Mouse (Mus musculus) limb, embryonic 14.5 days (tissue): Measurements from ENCODE around the gene Cd44. TPM values are rescaled to one million over a fixed set of nuclear protein-coding genes. Genes with fewer than 3 reads are reported as not detected.

ENCODE experiments used
- ATAC-seq: fragments of 200-750 bp; cut with Nextera tagmentation; 2 replicates; pipeline ENCODE4 v1.8.0; 2017; ENCODE audit warnings: low read depth, moderate number of reproducible peaks, moderate TSS enrichment; ENCODE audit not compliant: low FRiP score
- DNase-seq: peaks from one replicate; pipeline ENCODE4 v3.0.0-alpha.2; 2015; ENCODE audit warnings: low spot score
- H3K27ac ChIP-seq: fragments of 300-500 bp; sonication (generic); replicated peaks from 2 replicates; pipeline ENCODE4 v1.5.1; 2014; ENCODE audit warnings: low read depth, mild to moderate bottlenecking, low read length, moderate library complexity, mixed read lengths
- H3K27me3 ChIP-seq: fragments of 300-500 bp; sonication (generic); 2 replicates; pipeline ENCODE4 v1.6.1; 2014; ENCODE audit warnings: low read length, mixed read lengths; ENCODE audit not compliant: control insufficient read depth, insufficient read depth
- H3K36me3 ChIP-seq: fragments of 300-500 bp; sonication (generic); 2 replicates; pipeline ENCODE4 v1.6.1; 2014; ENCODE audit warnings: mild to moderate bottlenecking, low read length, moderate library complexity, mixed read lengths; ENCODE audit not compliant: control insufficient read depth, insufficient read depth
- H3K4me1 ChIP-seq: fragments of 300-500 bp; sonication (generic); 2 replicates; pipeline ENCODE4 v1.6.1; 2014; ENCODE audit warnings: antibody characterized with exemption, low read length, mixed read lengths; ENCODE audit not compliant: control insufficient read depth, insufficient read depth
- H3K4me2 ChIP-seq: fragments of 300-500 bp; sonication (generic); replicated peaks from 2 replicates; pipeline ENCODE4 v1.6.1; 2014; ENCODE audit warnings: low read depth, mild to moderate bottlenecking, low read length, moderate library complexity; ENCODE audit not compliant: severe bottlenecking
- H3K4me3 ChIP-seq: fragments of 300-500 bp; sonication (generic); replicated peaks from 2 replicates; pipeline ENCODE4 v1.5.1; 2014; ENCODE audit warnings: low read length
- H3K9ac ChIP-seq: fragments of 300-500 bp; sonication (generic); 2 replicates; pipeline ENCODE4 v1.6.1; 2014; ENCODE audit warnings: mild to moderate bottlenecking, low read depth, low read length, moderate library complexity; ENCODE audit not compliant: severe bottlenecking
- H3K9me3 ChIP-seq: fragments of 300-500 bp; sonication (generic); 2 replicates; pipeline ENCODE4 v1.6.1; 2016; ENCODE audit warnings: low read length; ENCODE audit not compliant: control insufficient read depth
- POLR2A ChIP-seq: fragments of 200-500 bp; IDR thresholded peaks from 2 replicates; pipeline ENCODE4 v1.8.0; 2012; ENCODE audit warnings: inconsistent platforms, mild to moderate bottlenecking, moderate library complexity, borderline replicate concordance; ENCODE audit not compliant: insufficient read depth, insufficient read length; ENCODE audit errors: extremely low read depth
- WGBS: fragments of 180-500 bp; shearing (Covaris S2); extraction: QIAGEN DNeasy Blood & Tissue Kit; methylation state at CpG from one replicate; pipeline ENCODE4 v1.1.7; 2014; 5-methylcytosine and 5-hydroxymethylcytosine counted together
- polyA plus RNA-seq, 2 experiments: library from polyadenylated mRNA; depleted of rRNA in 1 of 2; stranded (reverse) in 1 of 2; unstranded in 1 of 2; fragments of >200 nt; fragmentation: Nextera tagmentation in 1 of 2; extraction: Ambion mirVana in 1 of 2; gene quantifications; 2 replicates each; pipeline versions ENCODE4 v1.2.1 to v1.2.3; 2012 to 2014

The Cd44 gene
- polyA plus RNA-seq, 2 experiments: 29.3 to 46.3 TPM

DNA sequence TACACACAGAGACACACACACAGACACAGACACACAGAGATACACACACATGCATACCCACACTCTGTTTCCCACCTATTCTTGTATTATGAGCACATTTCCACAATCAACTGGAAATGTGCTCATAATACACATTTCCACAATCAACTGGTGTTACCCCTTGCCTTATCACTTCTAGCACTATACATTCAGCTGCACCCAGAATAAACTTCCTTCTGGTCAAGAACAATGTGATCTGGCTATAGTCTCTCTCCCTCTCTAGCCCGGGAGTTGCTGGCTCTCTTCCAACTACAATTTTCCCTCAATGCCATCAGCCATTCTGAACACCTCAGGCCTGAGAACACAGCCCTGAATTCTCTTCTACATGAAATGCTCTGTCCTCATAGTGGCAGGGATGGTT, 34.9 kb downstream of the Cd44 start:
- no peak overlapping the region for H3K27ac ChIP-seq
- no peak overlapping the region for H3K4me3 ChIP-seq
- H3K36me3 ChIP-seq: no peaks in the 10 kb centered on the region
- WGBS: 16% methylated on average over 1 of the region's 1 CpGs
- TF ChIP-seq POLR2A: no peak
- ATAC-seq: no peak
- H3K9me3 ChIP-seq: no peaks in the 10 kb centered on the region
- H3K27me3 ChIP-seq: no peaks in the 10 kb centered on the region
- H3K4me1 ChIP-seq: no peaks in the 10 kb centered on the region
- no peak for DNase-seq
- no peak overlapping the region for H3K9ac ChIP-seq
- no peak overlapping the region for H3K4me2 ChIP-seq

DNA sequence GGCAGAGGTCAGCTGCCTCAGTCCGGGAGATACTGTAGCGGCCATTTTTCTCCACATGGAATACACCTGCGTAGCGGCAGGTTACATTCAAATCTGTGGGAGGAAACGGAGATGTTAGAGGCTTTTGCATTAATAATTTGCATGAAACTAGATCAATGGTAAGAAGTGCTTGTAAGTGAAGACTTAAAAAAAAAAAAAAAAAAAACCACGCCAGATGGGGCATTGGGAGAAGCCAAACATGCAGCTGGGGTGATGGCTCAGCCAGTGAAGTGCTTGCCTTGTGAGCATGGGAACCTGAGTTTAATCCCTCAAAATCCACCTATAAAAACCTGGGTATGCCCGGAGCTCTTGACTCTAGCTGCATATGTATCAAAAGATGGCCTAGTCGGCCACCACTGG, 36.1 kb downstream of the Cd44 start:
- DNase-seq: no peak
- Histone ChIP-seq H3K9ac (no peak overlapping the region), H3K4me3 (no peak overlapping the region), H3K4me1 (no peaks in the 10 kb centered on the region), H3K36me3 (no peaks in the 10 kb centered on the region), H3K27me3 (no peaks in the 10 kb centered on the region), H3K4me2 (no peak overlapping the region), H3K9me3 (no peaks in the 10 kb centered on the region), H3K27ac (no peak overlapping the region)
- ATAC-seq: no peak
- WGBS: 88% methylated on average over 8 of the region's 8 CpGs
- TF ChIP-seq POLR2A: no peak

DNA sequence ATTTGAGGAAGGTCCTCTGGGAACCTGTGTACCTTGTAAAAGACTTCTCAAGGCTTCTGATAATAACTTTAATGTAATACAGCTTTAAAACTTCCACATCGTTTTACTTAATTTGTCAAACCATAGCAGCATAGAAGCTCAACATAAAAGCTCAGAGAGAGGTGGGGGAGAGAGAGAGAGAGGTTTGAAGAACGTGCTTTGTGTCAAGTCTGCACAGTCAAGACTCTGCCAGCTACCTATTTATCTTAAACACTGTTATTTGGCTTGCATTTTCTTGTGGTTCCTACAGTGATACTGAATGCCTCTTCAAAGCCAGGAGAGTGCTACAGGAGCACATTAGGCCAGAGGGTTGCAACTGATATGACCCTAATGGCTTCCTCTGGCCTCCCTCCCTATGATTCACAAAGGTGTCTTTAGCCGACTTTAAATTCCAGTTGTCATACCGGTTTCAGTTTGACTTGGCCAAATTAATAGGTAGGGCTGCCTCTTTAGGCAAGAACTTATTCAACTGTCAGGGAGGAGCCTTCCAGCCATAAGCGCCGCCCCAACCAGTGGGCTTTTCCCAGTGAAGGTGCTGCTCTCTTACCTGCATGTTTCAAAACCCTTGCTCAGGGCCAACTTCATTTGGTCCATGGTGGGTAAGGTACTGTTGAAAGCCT, 36.6 kb downstream of the Cd44 start:
- TF ChIP-seq POLR2A: no peak
- no peak for DNase-seq
- 70% methylated on average over 6 of the region's 6 CpGs for WGBS
- no peaks in the 10 kb centered on the region for H3K9me3 ChIP-seq
- H3K27ac ChIP-seq: no peak overlapping the region
- H3K27me3 ChIP-seq: no peaks in the 10 kb centered on the region
- no peak for ATAC-seq
- no peaks in the 10 kb centered on the region for H3K36me3 ChIP-seq
- no peak overlapping the region for H3K9ac ChIP-seq
- no peak overlapping the region for H3K4me3 ChIP-seq
- H3K4me2 ChIP-seq: no peak overlapping the region
- no peaks in the 10 kb centered on the region for H3K4me1 ChIP-seq

DNA sequence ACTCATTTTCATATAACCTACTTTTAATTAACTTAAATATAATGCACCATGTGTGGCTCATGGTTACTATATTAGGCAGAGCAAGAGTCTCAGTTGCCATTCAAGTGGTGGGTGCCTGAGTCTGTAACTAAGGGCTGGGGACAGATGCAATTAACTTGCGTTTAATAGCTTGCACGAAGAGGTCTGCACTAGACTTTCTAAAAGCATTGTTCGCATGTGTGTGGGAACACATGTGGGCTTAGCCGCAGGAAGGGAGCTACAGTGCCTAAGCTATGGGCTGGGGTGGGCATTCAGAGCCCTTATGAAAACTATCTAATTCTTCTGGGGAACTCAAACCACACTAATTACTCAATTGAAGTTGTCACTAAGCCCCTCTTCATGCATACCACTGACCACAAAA, 37.4 kb downstream of the Cd44 start:
- no peak for ATAC-seq
- H3K4me2 ChIP-seq: no peak overlapping the region
- H3K9ac ChIP-seq: no peak overlapping the region
- no peak overlapping the region for H3K4me3 ChIP-seq
- no peak for DNase-seq
- H3K36me3 ChIP-seq: no peaks in the 10 kb centered on the region
- H3K27me3 ChIP-seq: no peaks in the 10 kb centered on the region
- H3K4me1 ChIP-seq: no peaks in the 10 kb centered on the region
- 34% methylated on average over 4 of the region's 4 CpGs for WGBS
- no peak for TF ChIP-seq POLR2A
- no peak overlapping the region for H3K27ac ChIP-seq
- H3K9me3 ChIP-seq: no peaks in the 10 kb centered on the region

DNA sequence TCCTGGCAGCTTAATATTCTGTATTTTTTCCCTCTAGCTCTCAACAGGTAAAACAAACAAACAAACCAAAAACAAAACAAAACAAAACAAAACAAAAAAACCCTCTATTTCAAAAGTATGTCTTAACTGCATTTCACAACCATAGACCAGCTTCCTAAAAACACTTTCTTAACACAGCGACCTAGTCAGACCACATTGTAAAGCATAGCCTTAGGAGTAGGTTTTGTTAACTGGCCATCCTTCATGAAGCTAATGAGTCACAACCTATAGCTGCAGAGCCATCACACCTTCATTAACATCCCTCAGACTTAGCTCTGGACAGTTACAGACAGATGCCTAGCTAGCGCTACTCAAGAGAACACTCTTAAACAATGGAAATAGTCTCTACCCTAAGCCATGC, 37.9 kb downstream of the Cd44 start:
- Histone ChIP-seq H3K4me2 (no peak overlapping the region), H3K27me3 (no peaks in the 10 kb centered on the region), H3K27ac (no peak overlapping the region), H3K9me3 (no peaks in the 10 kb centered on the region), H3K4me1 (no peaks in the 10 kb centered on the region), H3K9ac (no peak overlapping the region), H3K4me3 (no peak overlapping the region), H3K36me3 (no peaks in the 10 kb centered on the region)
- DNase-seq (no peak), ATAC-seq (no peak)
- 73% methylated on average over 2 of the region's 2 CpGs for WGBS
- no peak for TF ChIP-seq POLR2A

DNA sequence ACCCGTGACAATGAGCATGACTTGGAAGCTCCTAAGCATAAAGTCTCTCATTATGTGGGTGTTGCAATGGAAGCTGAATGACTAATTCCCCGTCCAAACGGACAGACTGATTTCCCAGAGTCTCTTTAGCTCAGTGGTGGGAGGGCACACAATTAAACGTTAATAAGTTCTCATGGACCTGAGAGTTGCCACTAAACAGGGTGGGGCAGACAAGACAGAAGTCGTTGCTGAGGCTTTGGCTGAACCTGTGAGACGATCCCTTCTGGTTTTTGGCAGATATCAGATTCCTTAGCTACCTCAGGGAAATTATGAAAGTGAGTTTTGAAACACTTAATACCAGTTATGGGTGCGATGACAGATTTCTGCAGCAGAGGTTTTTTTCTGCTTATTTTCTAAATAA, 38.8 kb downstream of the Cd44 start:
- TF ChIP-seq POLR2A: no peak
- Histone ChIP-seq H3K9ac (no peak overlapping the region), H3K4me3 (no peak overlapping the region), H3K36me3 (no peaks in the 10 kb centered on the region), H3K4me2 (no peak overlapping the region), H3K27me3 (no peaks in the 10 kb centered on the region), H3K4me1 (no peaks in the 10 kb centered on the region), H3K27ac (no peak overlapping the region), H3K9me3 (no peaks in the 10 kb centered on the region)
- ATAC-seq: no peak
- no peak for DNase-seq
- 65% methylated on average over 7 of the region's 7 CpGs for WGBS
